Mouse (Mus musculus): ENCODE data around the gene Pip4k2c.
A peak's percentile ranks its signal among the peaks of the same experiment; 100 is the strongest.
"Not testable (repeated sequence)": the region's sequence is repeated elsewhere in the genome, so short reads cannot be mapped to it uniquely, and the experiment has no call there.

Pip4k2c gene

GRCm38 (mm10) chr10:127166771-127167613, 44.4 kb downstream of the Pip4k2c start:
- no peak for DNase-seq

GRCm38 (mm10) chr10:127166404-127166715, 45.0 kb downstream of the Pip4k2c start:
- no peak for DNase-seq

- DNase-seq = no peak
Observed at GRCm38 (mm10) chr10:127165654-127166403, 45.6 kb downstream of the Pip4k2c start.

GRCm38 (mm10) chr10:127165354-127165653, 46.1 kb downstream of the Pip4k2c start:
- DNase-seq = no peak

DNA sequence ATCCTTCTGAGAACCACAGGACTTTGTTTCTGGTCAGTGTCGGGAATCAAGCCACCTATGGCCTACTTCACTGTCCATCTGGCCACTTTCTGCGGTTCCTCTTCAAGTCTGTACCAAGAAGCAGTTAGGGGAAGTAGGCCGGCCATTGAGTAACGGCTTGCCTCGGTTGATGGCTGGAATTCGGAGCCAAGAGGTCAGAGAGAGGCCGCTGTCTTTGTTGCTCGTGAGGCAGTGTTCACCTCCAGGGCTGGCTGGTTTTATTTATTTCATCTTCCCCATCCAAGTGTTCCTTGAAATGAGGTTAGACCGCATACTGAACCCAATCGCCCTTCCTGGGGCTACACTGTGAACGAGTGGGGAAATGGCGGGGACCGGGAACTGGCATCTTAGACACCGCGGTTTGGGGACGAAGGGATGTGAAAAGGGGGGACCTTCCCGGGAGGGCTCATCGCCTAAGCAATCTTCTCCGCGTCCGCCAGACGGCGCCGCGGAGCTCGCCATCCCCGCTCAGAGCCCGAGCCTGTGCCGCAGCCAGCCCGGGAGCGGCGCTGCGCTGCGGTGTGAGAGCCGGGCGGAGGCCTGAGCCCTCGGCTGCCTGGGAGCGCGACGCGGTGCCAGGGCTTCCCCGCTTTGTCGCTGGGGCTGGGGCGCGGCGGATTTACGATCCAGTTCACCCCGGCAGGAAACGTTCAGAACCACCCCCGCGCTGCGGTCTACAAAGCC, 46.6 kb downstream of the Pip4k2c start, which contains the start of gene B4galnt1:
B4galnt1 (plus strand) TSS at position 595 of the 723 bp plus-strand sequence.
- peak; percentile 50 for DNase-seq

DNA sequence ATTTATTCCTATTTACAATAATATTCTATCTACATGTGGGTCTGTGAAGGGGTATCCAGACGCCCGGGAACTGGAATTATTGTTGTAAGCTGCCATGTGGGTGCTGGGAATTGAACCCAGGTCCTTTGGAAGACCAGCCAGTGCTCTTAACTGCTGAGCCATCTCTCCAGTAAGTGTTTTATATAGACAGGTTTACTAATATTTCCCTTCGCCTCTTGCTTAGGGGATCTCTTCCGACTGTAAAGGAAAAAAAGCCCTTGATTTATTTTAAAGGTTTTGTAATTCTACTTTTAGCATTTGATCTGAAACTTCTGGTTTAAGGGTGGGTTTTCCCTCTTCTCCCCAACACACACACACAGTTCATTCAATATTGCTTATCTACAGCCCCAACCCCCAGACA, 47.2 kb downstream of the Pip4k2c start:
- no peak for DNase-seq

DNA sequence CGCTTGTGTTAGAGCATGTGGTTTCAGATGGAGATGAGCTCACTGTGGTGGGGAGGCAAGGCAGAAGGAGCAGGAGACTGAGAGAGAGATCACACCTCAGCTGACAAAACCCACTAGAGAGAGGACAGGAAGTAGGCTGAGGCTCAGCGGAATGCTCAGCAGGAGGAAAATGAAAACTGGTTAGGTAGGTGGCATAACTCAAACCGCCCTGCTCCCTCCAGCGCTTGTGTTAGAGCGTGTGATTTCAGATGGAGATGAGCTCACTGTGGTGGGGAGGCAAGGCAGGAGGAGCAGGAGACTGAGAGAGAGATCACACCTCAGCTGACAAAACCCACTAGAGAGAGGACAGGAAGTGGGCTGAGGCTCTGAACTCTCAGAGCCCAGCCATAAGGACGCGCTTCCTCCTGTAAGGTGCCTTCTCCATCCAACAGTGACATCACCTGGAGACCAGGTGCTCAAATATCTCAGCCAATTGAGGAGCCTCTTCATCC, 48.6 kb downstream of the Pip4k2c start:
- not testable (repeated sequence) for DNase-seq

DNA sequence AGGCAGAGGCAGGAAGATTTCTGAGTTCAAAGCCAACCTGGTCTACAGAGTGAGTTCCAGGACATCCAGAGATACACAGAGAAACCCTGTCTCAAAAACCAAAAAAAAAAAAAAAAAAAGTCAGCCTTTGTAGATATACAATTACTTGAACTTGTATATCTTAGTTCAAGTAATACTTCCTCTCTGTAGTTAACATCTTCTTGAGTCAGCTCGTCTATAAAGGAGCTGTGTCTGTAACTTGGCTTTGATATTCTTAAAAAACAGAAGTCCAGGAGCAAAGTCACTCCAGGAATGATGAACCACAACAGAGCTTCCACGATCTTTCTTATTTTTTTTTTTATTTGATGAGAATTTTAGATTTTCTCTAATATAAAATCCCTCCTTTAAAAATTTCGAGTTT, 50.7 kb downstream of the Pip4k2c start:
- no peak for DNase-seq

- no peak for DNase-seq
Observed at GRCm38 (mm10) chr10:127160081-127160480, 51.3 kb downstream of the Pip4k2c start.

DNA sequence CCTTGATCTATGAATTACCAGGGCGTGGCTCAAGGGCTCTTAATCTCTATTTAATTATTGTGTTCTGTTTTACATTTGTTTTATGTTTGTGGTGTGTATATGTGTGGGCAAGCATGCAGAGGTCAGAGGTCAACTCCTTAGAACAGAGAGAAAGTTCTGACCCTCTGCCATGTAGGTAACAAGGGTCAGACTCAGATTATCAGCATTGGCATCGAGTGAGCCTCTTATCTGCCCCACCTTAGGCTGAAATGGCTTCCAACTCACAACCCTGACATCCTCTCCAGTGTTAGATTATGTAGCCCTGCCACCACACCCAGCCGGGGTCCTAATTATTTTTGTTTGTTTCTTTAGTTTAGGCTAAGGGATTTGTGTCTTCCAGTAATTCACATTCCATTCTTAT, 52.9 kb downstream of the Pip4k2c start:
- no peak for DNase-seq

GRCm38 (mm10) chr10:127156511-127156910, 54.9 kb downstream of the Pip4k2c start:
- no peak for DNase-seq

- no peak for DNase-seq
Observed at GRCm38 (mm10) chr10:127156089-127156488, 55.3 kb downstream of the Pip4k2c start.

- no peak for DNase-seq
Observed at GRCm38 (mm10) chr10:127154652-127155051, 56.7 kb downstream of the Pip4k2c start.

GRCm38 (mm10) chr10:127154241-127154640, 57.1 kb downstream of the Pip4k2c start:
- no peak for DNase-seq

DNA sequence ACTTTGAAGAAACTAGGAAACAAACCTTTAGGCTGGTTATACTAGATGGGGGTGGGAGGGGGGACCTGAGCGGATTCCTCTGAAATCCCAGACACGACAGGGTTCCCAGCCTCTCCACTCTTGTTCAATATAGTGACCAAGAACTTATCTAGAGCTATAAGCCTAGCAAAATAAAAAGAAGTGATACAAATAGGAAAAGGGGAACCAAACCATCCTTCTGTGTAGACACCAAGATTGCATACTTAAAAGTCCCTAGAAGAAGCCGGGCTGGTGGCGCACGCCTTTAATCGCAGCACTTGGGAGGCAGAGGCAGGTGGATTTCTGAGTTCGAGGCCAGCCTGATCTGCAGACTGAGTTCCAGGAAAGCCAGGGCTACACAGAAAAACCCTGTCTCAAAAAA, 58.1 kb downstream of the Pip4k2c start:
- DNase-seq = no peak

- DNase-seq = not testable (repeated sequence)
Observed at GRCm38 (mm10) chr10:127152556-127152955, 58.8 kb downstream of the Pip4k2c start.

DNA sequence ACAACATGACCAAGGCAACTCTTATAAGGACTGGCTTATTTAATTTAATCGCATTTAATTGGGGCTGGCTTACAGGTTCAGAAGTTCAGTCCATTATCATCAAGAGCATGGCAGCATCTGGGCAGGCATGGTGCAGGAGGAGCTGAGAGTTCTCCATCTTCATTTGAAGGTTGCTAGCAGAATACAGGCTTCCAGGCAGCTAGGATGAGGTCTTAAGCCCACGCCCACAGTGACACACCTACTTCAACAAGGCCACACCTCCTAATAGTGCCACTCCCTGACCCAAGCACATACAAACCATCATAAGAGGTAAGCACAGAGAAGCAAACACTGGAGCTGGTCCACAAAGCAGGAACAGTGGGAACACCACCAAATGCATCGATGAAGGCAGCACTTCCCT, 60.2 kb downstream of the Pip4k2c start:
- DNase-seq = not testable (repeated sequence)

GRCm38 (mm10) chr10:127150471-127150872, 60.9 kb downstream of the Pip4k2c start:
- DNase-seq = peak; percentile 76

GRCm38 (mm10) chr10:127147135-127147534, 64.2 kb downstream of the Pip4k2c start:
- DNase-seq = peak; percentile 46
